Mouse (Mus musculus) testis, postnatal 14 days (tissue): ENCODE results near the gene Dand5.

Experiments used
- DNase-seq: peaks from one replicate; pipeline ENCODE4 v3.0.0; 2021; ENCODE audit warnings: low spot score

The Dand5 gene

DNA sequence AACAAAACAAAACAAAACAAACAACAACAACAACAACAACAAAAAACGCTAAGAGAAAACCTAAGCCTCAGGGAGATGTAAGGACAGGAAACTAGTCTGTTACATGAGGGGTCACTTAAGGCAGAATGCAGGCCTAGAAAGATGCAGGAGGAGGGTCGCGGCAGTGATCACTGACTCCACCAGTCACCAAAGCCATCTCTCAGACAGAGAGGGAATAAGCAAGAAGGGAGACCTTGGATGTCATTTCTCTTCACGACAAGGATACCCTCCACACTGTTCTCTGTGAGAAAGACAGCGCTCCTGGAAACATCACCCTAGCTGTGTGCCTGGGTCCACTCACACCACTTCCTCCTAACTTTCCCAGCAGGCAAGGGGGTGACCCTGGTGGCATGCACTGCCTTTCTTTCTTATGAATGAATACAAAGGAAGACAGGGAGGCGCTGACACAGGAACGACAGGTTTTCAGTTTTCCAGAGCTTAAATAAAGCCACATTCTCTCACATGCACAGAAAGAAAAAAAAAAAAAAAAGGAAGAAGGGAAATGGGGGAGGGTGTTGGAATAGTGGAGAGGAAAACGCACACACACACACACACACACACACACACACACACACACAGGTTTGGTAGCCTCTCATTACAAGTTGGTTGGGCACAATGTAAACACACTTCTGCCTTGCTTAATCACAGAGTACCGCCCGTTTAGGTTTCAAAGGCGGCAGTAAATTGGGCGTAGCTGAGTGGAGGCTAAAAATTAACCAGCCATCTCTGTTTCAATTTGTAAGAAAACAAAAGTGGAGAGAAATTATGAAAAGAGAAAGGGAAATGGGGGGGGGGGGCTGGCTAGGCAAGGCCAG is 52.3 kb downstream of the Dand5 start:
- DNase-seq: no peak

- DNase-seq: no peak
Observed at GRCm38 (mm10) chr8:84769324-84769723, 53.3 kb downstream of the Dand5 start.

- DNase-seq: no peak
Observed at GRCm38 (mm10) chr8:84768343-84769095, 54.1 kb downstream of the Dand5 start.

- no peak for DNase-seq
Observed at GRCm38 (mm10) chr8:84767221-84767620, 55.4 kb downstream of the Dand5 start.

DNA sequence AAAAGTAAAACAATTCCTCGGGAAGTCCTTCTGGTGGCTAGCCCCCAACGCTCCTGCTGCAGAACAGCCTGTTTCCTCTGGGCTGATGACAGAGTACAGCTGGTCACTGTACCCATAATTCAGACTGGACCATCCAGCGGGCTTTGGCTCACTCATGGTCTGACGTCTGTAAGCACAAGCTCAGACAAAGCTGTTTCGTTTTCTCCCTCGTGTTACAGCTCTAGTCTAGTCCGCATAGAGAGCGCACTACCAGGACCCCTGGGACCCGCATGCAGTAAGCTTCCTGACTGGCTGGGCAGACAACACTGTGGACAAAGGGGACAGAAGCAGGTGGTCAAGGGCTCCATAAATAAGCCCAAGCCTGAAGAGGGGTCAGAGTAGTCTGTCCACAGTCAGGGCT is 56.2 kb downstream of the Dand5 start:
- no peak for DNase-seq

DNA sequence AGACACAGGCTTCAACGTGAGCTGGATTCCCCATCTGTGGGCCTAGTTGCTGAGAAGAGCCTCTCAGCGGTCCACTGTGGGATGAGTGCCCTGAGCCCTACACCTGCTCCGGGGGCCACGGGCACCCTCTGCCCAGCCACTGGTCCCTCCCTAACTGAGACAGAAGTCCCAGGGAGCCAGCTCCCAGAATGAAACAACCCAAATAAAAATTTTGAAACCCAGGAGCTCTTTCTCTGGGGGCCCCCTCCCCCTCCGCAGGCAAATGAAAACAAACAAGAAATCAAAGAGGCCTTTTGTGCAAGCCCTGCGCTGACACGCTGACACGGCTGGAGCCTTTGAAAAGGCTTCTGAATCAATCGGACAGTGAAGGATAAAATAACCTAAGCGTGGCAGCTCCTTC is 57.0 kb downstream of the Dand5 start:
- DNase-seq: no peak
